Mouse (Mus musculus): ENCODE data around the gene Msmo1. TPM values are rescaled to one million over a fixed set of nuclear protein-coding genes. Genes with fewer than 3 reads are reported as not detected.

Gene Msmo1
- total and polyA plus RNA-seq, 3 experiments: 50.6 to 359 (median 107) TPM

DNA sequence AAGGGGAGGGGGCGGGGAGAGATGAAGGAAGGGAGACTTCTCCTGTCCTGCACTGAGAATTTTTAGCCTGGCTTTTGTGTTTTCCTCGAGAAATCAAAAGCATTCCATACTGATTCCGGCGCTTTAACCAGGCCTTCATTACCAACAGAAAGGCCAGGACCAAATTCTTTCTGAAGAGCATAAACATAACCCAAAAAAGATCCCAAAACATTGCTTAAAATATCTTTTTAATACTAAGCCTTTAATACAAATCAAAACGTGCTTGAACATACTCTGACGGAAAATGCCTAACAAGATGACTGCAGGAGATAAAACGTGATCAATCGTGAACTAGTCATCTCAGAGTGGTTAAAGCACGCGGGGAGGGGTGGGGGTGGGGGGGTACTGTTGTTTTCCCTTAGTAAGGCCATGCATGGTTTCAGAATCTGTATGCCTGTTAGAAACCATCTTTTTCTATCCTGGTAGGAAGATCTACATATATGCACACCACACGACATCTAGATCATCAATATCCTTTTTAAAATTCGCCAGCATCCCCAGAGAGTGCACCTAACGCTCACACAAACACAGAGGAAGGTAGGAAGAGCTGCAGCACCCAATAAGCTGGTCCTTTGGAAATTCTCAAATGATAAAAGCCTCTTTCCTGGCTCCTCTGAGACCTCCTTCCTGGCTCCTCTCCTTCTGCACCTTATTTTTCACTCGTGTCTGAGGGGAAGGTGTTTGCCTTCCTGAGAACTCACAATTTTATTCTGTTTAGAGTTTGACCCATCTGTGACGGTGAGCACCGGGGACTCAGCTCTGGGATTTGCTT, 41.8 kb downstream of the Msmo1 start:
- Histone ChIP-seq H3K36me3 (replicated peaks in 1 of 2; ENCODE audit: control insufficient read depth in 1 of 2, insufficient read depth in 1 of 2, low read length in 1 of 2) (no peaks in the 10 kb centered on the region), H3K9me3 (replicated peaks; ENCODE audit: low read length) (no peaks in the 10 kb centered on the region), H3K27ac (ENCODE audit: insufficient read depth, low read depth) (no peak overlapping the region), H3K4me2 (ENCODE audit: insufficient read depth, low read depth, poor library complexity, severe bottlenecking) (no peak overlapping the region), H3K4me1 (ENCODE audit: control insufficient read depth in 1 of 2, insufficient read depth in 2 of 2) (no peaks in the 10 kb centered on the region), H3K79me2 (replicated peaks; ENCODE audit: control insufficient read depth, extremely low read depth, insufficient read depth, poor library complexity, severe bottlenecking) (no peaks in the 10 kb centered on the region), H3K4me3 (replicated peaks in 1 of 3; ENCODE audit: low read depth in 2 of 3, low read length in 2 of 3, poor library complexity in 1 of 3) (no peak overlapping the region), H3K9ac (ENCODE audit: insufficient read depth, low read depth) (no peak overlapping the region), H3K27me3 (replicated peaks) (no peaks in the 10 kb centered on the region)
- no peak for TF ChIP-seq USF2 (conservative IDR thresholded peaks at IDR 0.05; ENCODE audit: low read depth, low read length)
- TF ChIP-seq ZC3H11A (IDR thresholded peaks at IDR 0.05; ENCODE audit: low read depth, low read length): no peak
- TF ChIP-seq RCOR1 (conservative IDR thresholded peaks at IDR 0.05; ENCODE audit: low read depth, low read length): no peak
- no peak for TF ChIP-seq ZMIZ1 (IDR thresholded peaks at IDR 0.05; ENCODE audit: low read depth, low read length)
- TF ChIP-seq TCF12 (IDR thresholded peaks at IDR 0.05; ENCODE audit: low read depth, low read length): no peak
- no peak for TF ChIP-seq NRF1 (IDR thresholded peaks at IDR 0.05; ENCODE audit: low read depth, low read length)
- TF ChIP-seq TBP (conservative IDR thresholded peaks at IDR 0.05; ENCODE audit: low read depth, low read length): no peak
- TF ChIP-seq MAFK (IDR thresholded peaks at IDR 0.05; ENCODE audit: insufficient replicate concordance, low read length): no peak
- TF ChIP-seq HCFC1 (IDR thresholded peaks at IDR 0.05; ENCODE audit: low read depth, low read length): no peak
- in situ Hi-C loops (cut with MboI; ENCODE audit: low pct_ligation_motif_present, low pct_unique_long_range_greater_than_20kb, low sequenced_read_pairs) (no loop called here), dilution Hi-C loops (cut with MboI; ENCODE audit: extremely low pct_ligation_motif_present, extremely low pct_unique_long_range_greater_than_20kb, low sequenced_read_pairs) (no loop called here)
- DNase-seq (ENCODE audit: extremely low read depth): no peak

DNA sequence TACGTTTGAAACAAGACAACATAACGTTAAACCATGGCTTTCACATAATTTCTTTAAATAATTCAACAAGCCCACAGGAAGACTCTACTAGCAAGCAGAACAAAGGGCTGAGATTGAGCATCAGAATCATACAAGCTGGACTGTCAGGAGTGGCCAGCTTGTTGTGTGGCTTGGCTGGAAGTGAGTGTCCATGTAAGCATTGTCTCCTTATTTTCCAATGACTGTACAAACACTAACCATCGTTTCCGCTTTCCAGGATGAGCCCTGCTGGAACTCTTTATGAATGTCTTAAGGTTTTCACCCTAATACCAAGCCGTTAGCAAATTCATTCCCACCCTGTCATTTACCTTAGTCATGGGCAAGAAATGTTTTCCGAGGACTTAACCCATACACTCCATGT, 42.7 kb downstream of the Msmo1 start:
- Histone ChIP-seq H3K27ac (ENCODE audit: insufficient read depth, low read depth) (no peak overlapping the region), H3K4me1 (ENCODE audit: control insufficient read depth in 1 of 2, insufficient read depth in 2 of 2) (no peaks in the 10 kb centered on the region), H3K27me3 (replicated peaks) (no peaks in the 10 kb centered on the region), H3K9ac (ENCODE audit: insufficient read depth, low read depth) (no peak overlapping the region), H3K4me3 (replicated peaks in 1 of 3; ENCODE audit: low read depth in 2 of 3, low read length in 2 of 3, poor library complexity in 1 of 3) (no peak overlapping the region), H3K9me3 (replicated peaks; ENCODE audit: low read length) (no peaks in the 10 kb centered on the region), H3K4me2 (ENCODE audit: insufficient read depth, low read depth, poor library complexity, severe bottlenecking) (no peak overlapping the region), H3K79me2 (replicated peaks; ENCODE audit: control insufficient read depth, extremely low read depth, insufficient read depth, poor library complexity, severe bottlenecking) (no peaks in the 10 kb centered on the region), H3K36me3 (replicated peaks in 1 of 2; ENCODE audit: control insufficient read depth in 1 of 2, insufficient read depth in 1 of 2, low read length in 1 of 2) (no peaks in the 10 kb centered on the region)
- in situ Hi-C loops (cut with MboI; ENCODE audit: low pct_ligation_motif_present, low pct_unique_long_range_greater_than_20kb, low sequenced_read_pairs) (no loop called here), dilution Hi-C loops (cut with MboI; ENCODE audit: extremely low pct_ligation_motif_present, extremely low pct_unique_long_range_greater_than_20kb, low sequenced_read_pairs) (no loop called here)
- no peak for TF ChIP-seq POLR2A (IDR thresholded peaks at IDR 0.05; ENCODE audit: low read depth, low read length)
- TF ChIP-seq MYC (IDR thresholded peaks at IDR 0.05; ENCODE audit: low read depth, low read length): no peak
- TF ChIP-seq CHD2 (IDR thresholded peaks at IDR 0.05; ENCODE audit: low read length): no peak
- TF ChIP-seq UBTF (IDR thresholded peaks at IDR 0.05; ENCODE audit: low read depth, low read length): no peak
- no peak for DNase-seq (ENCODE audit: extremely low read depth)

DNA sequence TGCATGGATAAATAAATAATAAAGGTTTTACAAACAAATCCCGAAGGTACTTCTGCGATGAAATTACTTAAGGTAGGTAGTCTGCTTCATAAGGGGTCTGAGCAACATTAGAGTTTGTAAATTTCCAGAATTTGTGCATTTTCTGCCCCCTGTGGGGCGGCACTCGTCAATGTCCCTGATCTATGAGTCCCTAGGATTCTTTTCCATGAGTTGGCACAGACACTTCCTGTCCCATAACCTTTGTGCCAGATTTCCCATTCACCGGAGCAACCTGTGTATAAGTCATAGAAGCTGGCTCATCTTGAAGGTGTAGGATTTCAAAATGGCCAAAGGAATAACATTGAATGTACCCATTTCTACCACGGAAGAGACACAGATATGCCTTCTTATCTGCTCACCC, 43.3 kb downstream of the Msmo1 start:
- Histone ChIP-seq H3K4me2 (ENCODE audit: insufficient read depth, low read depth, poor library complexity, severe bottlenecking) (no peak overlapping the region), H3K9me3 (replicated peaks; ENCODE audit: low read length) (no peaks in the 10 kb centered on the region), H3K4me3 (replicated peaks in 1 of 3; ENCODE audit: low read depth in 2 of 3, low read length in 2 of 3, poor library complexity in 1 of 3) (no peak overlapping the region), H3K27ac (ENCODE audit: insufficient read depth, low read depth) (no peak overlapping the region), H3K27me3 (replicated peaks) (no peaks in the 10 kb centered on the region), H3K36me3 (replicated peaks in 1 of 2; ENCODE audit: control insufficient read depth in 1 of 2, insufficient read depth in 1 of 2, low read length in 1 of 2) (no peaks in the 10 kb centered on the region), H3K79me2 (replicated peaks; ENCODE audit: control insufficient read depth, extremely low read depth, insufficient read depth, poor library complexity, severe bottlenecking) (no peaks in the 10 kb centered on the region), H3K9ac (ENCODE audit: insufficient read depth, low read depth) (no peak overlapping the region), H3K4me1 (ENCODE audit: control insufficient read depth in 1 of 2, insufficient read depth in 2 of 2) (no peaks in the 10 kb centered on the region)
- dilution Hi-C loops (cut with MboI; ENCODE audit: extremely low pct_ligation_motif_present, extremely low pct_unique_long_range_greater_than_20kb, low sequenced_read_pairs): no loop called here
- in situ Hi-C loops (cut with MboI; ENCODE audit: low pct_ligation_motif_present, low pct_unique_long_range_greater_than_20kb, low sequenced_read_pairs): no loop called here
- TF ChIP-seq ZNF384 (IDR thresholded peaks at IDR 0.05; ENCODE audit: low read depth, low read length): no peak
- TF ChIP-seq RCOR1 (conservative IDR thresholded peaks at IDR 0.05; ENCODE audit: low read depth, low read length): no peak
- TF ChIP-seq MAZ (IDR thresholded peaks at IDR 0.05; ENCODE audit: low read depth, low read length): no peak
- no peak for TF ChIP-seq MYC (IDR thresholded peaks at IDR 0.05; ENCODE audit: low read depth, low read length)
- TF ChIP-seq BHLHE40 (IDR thresholded peaks at IDR 0.05; ENCODE audit: low read depth, low read length): no peak
- TF ChIP-seq JUN (IDR thresholded peaks at IDR 0.05; ENCODE audit: insufficient read depth, low read depth, low read length): no peak
- TF ChIP-seq SMC3 (IDR thresholded peaks at IDR 0.05; ENCODE audit: low read depth, low read length): no peak
- no peak for TF ChIP-seq USF2 (conservative IDR thresholded peaks at IDR 0.05; ENCODE audit: low read depth, low read length)
- no peak for TF ChIP-seq RAD21 (IDR thresholded peaks at IDR 0.05; ENCODE audit: low read depth, low read length)
- TF ChIP-seq PAX5 (IDR thresholded peaks at IDR 0.05; ENCODE audit: low read length): no peak
- no peak for TF ChIP-seq CHD1 (IDR thresholded peaks at IDR 0.05; ENCODE audit: low read depth, low read length)
- no peak for TF ChIP-seq POLR2A (IDR thresholded peaks at IDR 0.05; ENCODE audit: low read depth, low read length)
- no peak for TF ChIP-seq MAX (IDR thresholded peaks at IDR 0.05; ENCODE audit: low read length)
- no peak for TF ChIP-seq NRF1 (IDR thresholded peaks at IDR 0.05; ENCODE audit: low read depth, low read length)
- no peak for TF ChIP-seq EP300 (IDR thresholded peaks at IDR 0.05; ENCODE audit: low read length)
- no peak for TF ChIP-seq JUND (conservative IDR thresholded peaks at IDR 0.05; ENCODE audit: low read depth, low read length)
- no peak for DNase-seq (ENCODE audit: extremely low read depth)

Data from CH12.LX (cell line).